Mouse (Mus musculus) kidney, adult 8-10 months (tissue): ENCODE measurements around the gene Perm1.

ENCODE experiments used
- DNase-seq, 2 experiments: peaks; one replicate each; pipeline ENCODE4 v3.0.0; 2022

Perm1 gene

DNA sequence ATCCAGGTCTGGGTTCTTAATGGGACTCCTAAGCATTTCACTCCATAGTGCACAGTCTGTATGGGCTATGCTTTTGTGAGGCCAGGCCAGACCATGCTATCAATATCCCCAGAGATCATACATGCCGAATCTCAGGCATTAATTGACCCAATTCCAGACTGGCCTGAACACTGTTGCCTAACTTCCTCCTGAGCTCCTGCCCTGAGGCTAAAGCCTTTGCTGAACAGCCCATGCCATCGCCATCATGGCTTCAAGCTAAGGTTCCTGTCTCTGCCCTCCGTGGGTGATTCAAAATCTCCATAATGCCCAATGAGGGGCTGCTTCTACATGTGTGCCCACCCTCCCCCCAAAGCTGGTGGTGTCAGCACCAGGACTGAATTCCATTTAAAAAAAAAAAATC, 37.0 kb downstream of the Perm1 start:
- no peak for DNase-seq

GRCm38 (mm10) chr4:156253043-156253442, 37.4 kb downstream of the Perm1 start:
- no peak for DNase-seq

DNA sequence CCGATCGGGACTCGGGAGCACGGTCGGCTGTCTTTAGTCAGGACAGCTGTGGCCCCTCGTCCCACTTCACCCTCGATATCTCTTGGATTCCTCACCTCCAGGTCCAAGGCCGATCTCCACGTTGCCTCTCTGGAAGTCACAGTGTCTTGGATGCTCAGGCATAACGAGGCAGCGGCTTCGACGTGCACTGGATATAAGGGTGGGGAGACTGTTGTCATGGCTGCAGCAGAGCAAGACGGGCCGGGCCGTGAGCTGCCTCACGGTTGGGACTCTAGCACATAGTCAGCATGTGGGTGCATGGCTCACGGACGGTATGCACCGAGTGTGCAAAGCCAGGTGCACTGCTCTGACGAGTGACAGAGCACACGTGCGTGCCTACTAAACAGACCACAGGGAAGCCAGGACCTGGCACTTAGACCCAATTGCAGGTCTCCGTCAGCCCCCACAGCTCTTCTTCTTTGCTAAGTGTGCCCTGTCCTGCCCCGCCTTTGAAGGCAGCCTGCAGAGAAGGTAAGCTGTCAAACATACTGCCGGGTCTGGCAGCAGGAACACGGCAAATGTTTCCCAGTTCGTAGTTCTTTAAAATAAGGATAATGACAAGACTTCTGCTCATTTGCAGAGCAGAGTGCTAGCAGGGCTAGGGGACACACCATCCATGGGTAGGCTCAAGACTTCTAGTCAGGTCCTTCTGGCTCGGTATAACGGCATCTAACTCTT, 38.9 kb downstream of the Perm1 start:
- no peak for DNase-seq

GRCm38 (mm10) chr4:156255078-156255839, 39.6 kb downstream of the Perm1 start, which contains the start of gene Samd11:
TSS of gene Samd11 (minus strand) at chr4:156255657.
- DNase-seq = no peak
